Mouse (Mus musculus): ENCODE results near the gene Dnajc16. TPM values are rescaled to one million over a fixed set of nuclear protein-coding genes. Genes with fewer than 3 reads are reported as not detected.

Gene Dnajc16
- 10 to 100 TPM; 11.6 to 13.9 (median 13.8) TPM for total RNA-seq (2022)

DNA sequence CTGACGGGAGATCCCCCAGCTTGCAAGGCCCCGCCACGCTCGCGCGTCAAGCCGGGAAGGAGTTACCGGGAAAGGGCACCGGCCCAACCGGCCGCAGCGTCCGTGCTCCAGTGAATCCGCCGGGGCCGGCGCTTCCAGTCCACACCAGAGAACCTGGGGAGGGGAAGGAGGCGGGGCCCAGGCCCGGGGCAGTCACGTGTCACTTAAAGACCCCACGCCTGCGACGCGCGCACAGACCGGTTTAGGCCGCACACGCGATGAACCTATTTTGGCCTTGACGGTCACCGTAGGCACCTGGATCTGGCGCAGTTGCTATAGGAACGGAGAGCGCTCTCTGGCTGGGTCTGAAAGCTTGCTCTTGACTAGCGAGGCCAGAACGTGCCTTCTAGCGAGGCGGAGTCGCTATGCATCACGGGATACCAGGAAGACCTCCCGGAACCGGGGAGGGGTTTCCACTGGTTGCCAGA lies at the start of gene Dnajc16:
Gene Dnajc16, minus strand, starts transcription at position 408 of the 467 bp plus-strand sequence.
- DNase-seq (ENCODE audit: low spot score in 2 of 2) = peak; percentile 92 to 96

DNA sequence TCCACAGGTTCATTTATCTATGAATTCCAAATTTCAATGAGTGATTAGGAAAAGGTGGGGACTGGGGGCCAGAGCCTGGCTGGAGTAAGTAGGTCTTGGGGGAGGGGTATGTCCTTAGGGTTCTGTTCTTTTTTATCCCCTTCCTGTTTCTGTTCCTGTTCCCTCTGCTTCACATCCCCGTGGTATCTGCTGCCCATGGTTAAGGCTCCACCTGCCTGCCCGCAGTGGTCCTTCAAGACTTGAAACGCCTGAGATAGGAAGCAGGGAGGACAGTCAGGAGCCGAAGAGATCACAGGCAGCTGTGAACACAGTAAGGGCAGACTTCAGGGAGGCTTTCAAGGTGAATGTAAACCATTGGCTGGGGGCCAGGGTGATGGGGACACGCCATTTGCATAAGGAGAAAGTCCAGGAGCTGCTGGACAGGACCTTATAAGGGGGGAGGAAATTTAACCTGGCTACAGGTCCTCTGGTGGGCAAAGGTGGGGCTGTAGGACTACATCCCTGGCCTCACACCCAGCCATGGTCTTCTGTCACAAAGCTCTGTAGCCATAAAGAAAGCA lies 43.9 kb upstream of the Dnajc16 start:
- DNase-seq (ENCODE audit: low spot score in 2 of 2) = no peak

- no peak for DNase-seq (ENCODE audit: low spot score in 2 of 2)
Observed at GRCm38 (mm10) chr4:141833911-141834310, 43.2 kb upstream of the Dnajc16 start.

DNA sequence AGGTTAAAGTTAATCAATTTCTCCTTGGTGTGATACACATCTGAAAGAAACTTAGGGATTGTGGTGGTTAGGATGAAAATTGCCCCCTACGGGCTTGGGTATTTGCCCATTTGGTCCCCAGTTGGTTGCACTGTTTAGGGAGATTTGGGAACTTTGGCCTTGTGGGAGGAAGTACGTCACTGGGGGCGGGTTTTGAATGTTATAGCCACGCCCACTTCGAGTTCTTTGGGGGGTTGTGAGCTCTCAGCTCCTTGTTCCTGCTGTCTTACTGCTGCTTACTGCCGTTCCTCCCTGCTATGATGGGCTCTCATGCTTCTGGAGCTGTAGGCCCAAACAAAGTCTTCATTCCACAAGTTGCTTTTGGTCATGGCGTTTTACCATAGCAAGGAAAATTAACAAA lies 40.6 kb upstream of the Dnajc16 start:
- DNase-seq (ENCODE audit: low spot score in 2 of 2) = no peak

DNA sequence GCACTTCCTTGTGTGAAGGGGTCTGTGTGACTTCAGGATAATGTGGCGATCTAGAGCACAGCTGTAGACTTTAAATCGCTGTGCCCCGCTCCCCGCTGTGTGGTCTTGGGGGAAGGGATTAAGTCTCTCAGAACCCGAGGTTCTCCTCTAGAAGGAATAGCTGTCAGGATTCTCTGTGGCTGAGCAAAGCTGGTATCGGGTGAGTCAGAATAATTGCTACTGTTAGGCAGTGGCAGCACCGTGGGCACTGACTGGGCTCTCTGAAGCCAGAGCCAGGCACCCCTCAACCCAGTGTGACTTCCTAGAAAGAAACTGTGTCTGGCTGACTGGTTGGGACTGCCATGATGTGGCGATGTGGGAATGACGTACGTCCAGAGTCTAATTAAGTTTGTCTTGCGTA lies 39.6 kb upstream of the Dnajc16 start:
- no peak for DNase-seq (ENCODE audit: low spot score in 2 of 2)

- DNase-seq (ENCODE audit: low spot score in 2 of 2) = no peak
Observed at GRCm38 (mm10) chr4:141828177-141828576, 37.4 kb upstream of the Dnajc16 start.

- DNase-seq (ENCODE audit: low spot score in 2 of 2) = no peak
Observed at GRCm38 (mm10) chr4:141827401-141827800, 36.7 kb upstream of the Dnajc16 start.

DNA sequence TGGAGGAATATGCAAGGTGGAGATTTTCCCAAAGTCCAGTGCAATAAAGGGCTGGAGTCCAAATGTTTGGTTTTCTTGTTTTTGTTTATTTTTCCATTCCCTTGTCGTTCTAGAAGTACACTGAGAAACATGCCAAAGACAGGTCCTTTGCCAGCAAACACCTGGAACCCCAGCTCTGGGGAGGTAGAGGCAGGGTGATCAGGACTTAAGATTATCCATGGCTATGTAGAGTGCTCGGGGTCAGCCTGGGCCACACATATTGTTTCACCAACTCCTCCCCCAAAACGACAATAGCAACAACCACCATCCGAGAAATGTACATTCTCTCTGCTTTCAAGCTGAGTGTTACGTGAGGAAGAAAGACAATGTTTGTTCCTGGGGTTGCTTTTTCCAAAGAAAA lies 35.3 kb upstream of the Dnajc16 start, which contains the start of gene Cela2a:
Gene Cela2a, minus strand, starts transcription at position 101 of the 400 bp plus-strand sequence.
- DNase-seq (ENCODE audit: low spot score in 2 of 2) = no peak

DNA sequence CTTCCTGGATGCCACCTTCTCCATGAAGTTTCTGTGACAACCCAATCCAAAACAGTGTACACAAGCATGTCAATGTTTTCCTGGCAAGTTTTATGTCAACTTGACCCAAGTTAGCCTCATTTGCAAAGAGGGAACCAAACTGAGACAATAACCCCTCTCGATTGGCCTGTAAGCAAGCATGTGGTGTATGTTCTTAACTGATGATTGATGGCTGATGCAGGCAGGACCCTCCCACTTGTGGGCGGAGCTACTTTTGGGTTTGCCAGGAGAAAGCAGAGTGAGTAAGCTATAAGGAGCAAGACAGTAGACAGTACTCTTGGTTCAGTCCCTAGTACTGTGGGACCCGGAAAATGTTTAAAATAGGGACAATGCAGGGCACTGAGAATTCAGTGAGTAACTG lies 32.2 kb upstream of the Dnajc16 start:
- no peak for DNase-seq (ENCODE audit: low spot score in 2 of 2)

- DNase-seq (ENCODE audit: low spot score in 2 of 2) = no peak
Observed at GRCm38 (mm10) chr4:141822089-141822488, 31.4 kb upstream of the Dnajc16 start.

- DNase-seq (ENCODE audit: low spot score in 2 of 2) = no peak
Observed at GRCm38 (mm10) chr4:141821178-141821577, 30.4 kb upstream of the Dnajc16 start.

DNA sequence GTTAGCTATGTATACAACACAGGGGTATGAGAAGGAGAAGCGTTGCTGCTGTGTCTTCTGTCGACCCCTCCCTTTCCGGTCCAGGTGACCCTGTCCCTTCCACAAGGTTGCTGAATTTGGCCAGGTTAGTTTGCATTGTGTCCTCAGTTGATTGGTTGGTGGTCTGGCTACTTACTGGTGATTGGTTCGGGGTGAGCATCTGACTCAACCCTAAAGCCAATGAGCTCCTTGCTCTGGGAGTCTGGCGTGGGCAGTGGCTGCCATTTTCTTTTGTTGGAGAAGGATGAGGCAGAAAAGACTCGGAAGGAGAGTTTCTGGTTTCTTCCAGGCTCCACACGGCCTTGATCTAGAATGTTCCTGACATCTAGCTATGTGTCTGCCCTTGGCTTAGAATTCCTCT lies 28.6 kb upstream of the Dnajc16 start:
- DNase-seq (ENCODE audit: low spot score in 2 of 2) = no peak

GRCm38 (mm10) chr4:141818861-141819260 lies 28.1 kb upstream of the Dnajc16 start:
- no peak for DNase-seq (ENCODE audit: low spot score in 2 of 2)

- no peak for DNase-seq (ENCODE audit: low spot score in 2 of 2)
Observed at GRCm38 (mm10) chr4:141817706-141818105, 27.0 kb upstream of the Dnajc16 start.

GRCm38 (mm10) chr4:141816776-141817655 lies 26.3 kb upstream of the Dnajc16 start:
- no peak for DNase-seq (ENCODE audit: low spot score in 2 of 2)

- no peak for DNase-seq (ENCODE audit: low spot score in 2 of 2)
Observed at GRCm38 (mm10) chr4:141816267-141816666, 25.5 kb upstream of the Dnajc16 start.

GRCm38 (mm10) chr4:141811375-141811774 lies 20.6 kb upstream of the Dnajc16 start:
- DNase-seq (ENCODE audit: low spot score in 2 of 2) = no peak

DNA sequence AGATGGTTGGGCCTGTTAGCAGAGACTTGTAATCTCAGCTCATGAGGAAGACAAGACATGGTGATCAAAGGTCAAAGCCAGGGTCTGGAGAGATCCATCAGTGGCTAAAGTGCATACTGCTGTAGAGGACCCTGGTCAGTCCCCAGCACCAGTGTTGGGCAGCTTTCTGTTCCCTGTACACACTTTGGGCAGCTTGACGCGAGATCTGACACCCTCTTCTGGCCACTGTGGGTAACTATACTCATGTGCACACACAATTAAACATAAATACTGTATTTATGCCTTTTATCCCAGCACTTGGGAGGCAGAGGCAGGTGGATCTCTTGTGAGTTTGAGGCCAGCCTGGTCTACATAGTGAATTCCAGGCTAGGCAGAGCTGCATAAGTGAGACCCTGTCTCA lies 20.2 kb upstream of the Dnajc16 start:
- no peak for DNase-seq (ENCODE audit: low spot score in 2 of 2)

- DNase-seq (ENCODE audit: low spot score in 2 of 2) = no peak
Observed at GRCm38 (mm10) chr4:141809850-141810464, 19.2 kb upstream of the Dnajc16 start.

GRCm38 (mm10) chr4:141805886-141806285 lies 15.2 kb upstream of the Dnajc16 start:
- no peak for DNase-seq (ENCODE audit: low spot score in 2 of 2)

DNA sequence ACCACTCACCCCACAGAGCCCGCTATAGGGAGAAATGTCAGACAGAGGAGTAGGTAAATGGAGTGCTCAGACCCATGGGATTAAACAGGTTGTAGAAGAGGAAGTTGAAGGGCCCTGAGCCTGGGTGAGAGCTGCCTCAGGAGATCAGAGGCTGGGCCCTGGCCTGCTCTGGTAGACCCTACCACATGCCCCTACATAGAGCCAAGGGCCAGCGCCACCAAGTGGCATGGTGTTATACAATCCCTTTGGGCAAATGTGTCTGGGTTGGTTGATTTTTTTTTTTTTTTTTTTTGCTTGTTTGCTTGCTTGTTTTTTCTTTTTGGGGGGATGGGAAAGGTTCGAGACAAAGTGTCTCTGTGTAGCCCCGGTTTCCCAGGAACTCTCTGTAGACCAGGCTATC lies 13.4 kb upstream of the Dnajc16 start:
- DNase-seq (ENCODE audit: low spot score in 2 of 2) = no peak

DNA sequence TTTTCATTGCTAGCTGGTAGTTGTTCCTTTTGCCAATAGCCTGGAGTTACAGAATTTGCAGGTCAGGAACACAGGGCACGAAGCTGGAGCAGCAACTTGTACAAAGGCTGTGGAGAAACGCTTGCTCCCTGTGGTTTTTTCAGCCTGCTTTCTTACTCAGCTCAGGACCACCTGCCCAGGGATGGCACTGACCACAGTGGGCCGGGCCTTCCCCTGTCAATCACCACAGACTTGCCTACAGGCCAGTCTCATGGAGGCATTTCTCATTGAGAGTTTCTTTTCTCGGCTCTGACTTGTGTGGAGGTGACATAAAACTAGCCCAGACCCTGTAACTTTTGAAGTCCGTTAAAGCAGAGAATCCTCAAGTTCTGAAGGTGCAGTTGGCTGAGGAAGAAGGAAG lies 6.8 kb upstream of the Dnajc16 start:
- no peak for DNase-seq (ENCODE audit: low spot score in 2 of 2)

Measured in gastrocnemius, adult 8-10 months (tissue).